Mouse (Mus musculus): Measurements from ENCODE around the gene Sp2.

DNA sequence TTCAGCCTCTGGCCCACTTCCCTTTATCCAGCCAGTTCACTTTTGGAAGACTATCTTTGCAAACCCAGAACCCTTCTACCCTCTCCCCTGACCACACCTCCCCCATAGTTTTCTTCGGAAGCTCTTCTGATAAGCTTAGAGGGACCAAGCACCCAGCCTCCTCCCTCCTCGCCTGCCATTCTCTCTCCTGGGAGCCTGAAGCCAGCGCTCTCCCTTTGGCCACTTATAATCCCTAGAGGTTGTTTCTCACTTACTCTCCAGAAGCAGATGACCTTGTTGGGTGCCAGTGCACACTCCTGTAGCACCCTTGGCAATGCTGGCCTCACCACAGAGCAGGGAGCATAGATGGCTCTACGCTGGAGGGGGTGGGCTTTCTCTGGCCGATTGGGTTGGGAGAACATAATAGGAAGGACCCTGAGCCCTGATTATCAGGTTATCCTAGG is 13.5 kb downstream of the Sp2 start:
- TF ChIP-seq CTCF (conservative IDR thresholded peaks at IDR 0.05; ENCODE audit: low read length) (no peak), NANOG (IDR thresholded peaks at IDR 0.05; ENCODE audit: borderline replicate concordance, low read length) (no peak)
